Mouse (Mus musculus): ENCODE results near the gene Gpc5. TPM values are rescaled to one million over a fixed set of nuclear protein-coding genes. Genes with fewer than 3 reads are reported as not detected.

Gpc5 gene
- total and polyA plus RNA-seq, 2 experiments, result not detected

DNA sequence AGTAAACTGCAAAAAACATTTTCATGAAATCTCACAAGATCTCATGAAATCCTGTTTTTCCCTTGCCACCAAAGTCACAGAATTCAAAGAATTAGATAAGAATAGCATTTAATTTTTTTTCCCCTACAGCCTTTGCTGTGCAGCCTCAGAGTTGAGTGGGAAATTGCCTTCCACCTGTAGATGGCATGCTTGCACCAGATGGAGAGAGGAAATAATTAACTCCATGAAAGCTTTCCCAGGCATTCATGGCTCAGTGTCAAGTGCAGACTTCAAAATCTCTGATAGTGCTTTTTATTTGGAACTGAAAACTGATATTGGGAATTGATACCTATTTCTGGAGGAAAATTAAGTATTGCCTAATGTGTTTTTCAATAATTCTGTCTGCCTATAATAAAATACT is 393.1 kb downstream of the Gpc5 start:
- H3K27ac ChIP-seq (replicated peaks; ENCODE audit: insufficient read depth, low read depth, low read length), result no peak overlapping the region
- peak; percentile 15 for DNase-seq (ENCODE audit: extremely low read depth, low read depth, low spot score)
- H3K4me1 ChIP-seq (ENCODE audit: control insufficient read depth, insufficient read depth, low read length), result no peaks in the 10 kb centered on the region
- no peak overlapping the region for H3K4me3 ChIP-seq (ENCODE audit: insufficient read depth, low read depth, low read length)
- H3K9ac ChIP-seq (ENCODE audit: low read depth, low read length), result no peak overlapping the region
- H3K27me3 ChIP-seq (ENCODE audit: control insufficient read depth, insufficient read depth, low read length), result no peaks in the 10 kb centered on the region
- TF ChIP-seq CTCF (IDR thresholded peaks at IDR 0.05; ENCODE audit: low read depth, low read length) (peak; percentile 36), POLR2A (IDR thresholded peaks at IDR 0.05; ENCODE audit: extremely low read depth, insufficient read depth, low read length) (no peak)
- H3K79me2 ChIP-seq (ENCODE audit: control insufficient read depth, insufficient read depth, low read length), result no peaks in the 10 kb centered on the region
- no peaks in the 10 kb centered on the region for H3K36me3 ChIP-seq (ENCODE audit: control insufficient read depth, insufficient read depth, low read length)

DNA sequence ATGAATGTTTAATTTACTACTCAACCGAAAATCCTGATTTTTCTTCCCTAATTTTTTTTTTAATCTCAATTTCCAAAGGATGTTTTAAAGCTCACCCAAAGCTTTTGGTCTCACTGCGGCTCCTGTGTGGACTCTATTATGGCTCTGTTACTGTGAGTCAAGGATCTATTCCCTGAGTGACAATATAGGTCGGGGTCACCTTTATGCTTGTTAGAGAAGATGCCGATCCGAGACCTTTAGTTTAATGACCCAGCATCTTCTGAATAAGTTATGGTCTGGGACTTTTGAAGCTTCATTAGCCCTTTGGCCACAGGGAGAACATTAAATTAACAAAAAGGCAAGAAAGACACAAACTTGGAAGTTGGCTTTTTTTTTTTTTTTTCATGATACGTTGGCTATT is 408.8 kb downstream of the Gpc5 start:
- WGBS, result 84% methylated on average over 6 of the region's 6 CpGs

DNA sequence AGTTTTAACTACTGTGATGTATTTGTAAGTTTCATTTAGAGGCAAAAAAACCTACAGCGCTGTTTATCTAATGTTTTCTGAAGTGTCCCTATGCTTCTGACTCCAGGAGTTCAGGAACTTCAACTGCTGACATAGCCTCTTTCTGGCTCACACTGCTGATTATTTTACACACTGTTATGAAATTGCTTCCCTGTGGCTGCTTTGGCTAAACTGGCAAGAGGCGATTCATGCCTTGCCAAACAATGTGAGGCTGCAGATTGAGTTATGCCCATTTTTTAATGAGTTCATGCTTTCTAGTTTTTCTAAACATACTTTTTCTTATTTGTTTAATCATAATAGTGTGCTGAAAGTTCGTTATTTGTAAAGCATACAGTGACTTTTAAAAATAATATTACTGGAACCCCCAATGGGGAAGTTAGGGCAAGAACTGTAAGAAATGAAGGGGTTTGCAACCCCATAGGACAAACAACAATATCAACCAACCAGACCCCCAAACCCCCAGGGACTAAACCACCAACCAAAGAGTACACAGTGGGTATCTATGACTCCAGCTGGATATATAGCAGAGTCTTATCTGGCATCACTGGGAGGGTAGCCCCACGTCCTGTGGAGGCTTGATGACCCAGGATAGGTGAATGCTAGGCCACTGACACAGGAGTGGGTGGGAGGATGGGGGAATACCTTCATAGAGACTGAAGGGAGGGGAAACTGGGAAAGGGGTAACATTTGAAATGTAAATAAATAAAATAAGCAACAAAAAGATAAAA is 454.7 kb downstream of the Gpc5 start:
- Histone ChIP-seq H3K9ac (ENCODE audit: low read depth, low read length) (no peak overlapping the region), H3K27ac (replicated peaks; ENCODE audit: insufficient read depth, low read depth, low read length) (no peak overlapping the region), H3K4me3 (ENCODE audit: insufficient read depth, low read depth, low read length) (no peak overlapping the region), H3K79me2 (ENCODE audit: control insufficient read depth, insufficient read depth, low read length) (no peaks in the 10 kb centered on the region), H3K27me3 (ENCODE audit: control insufficient read depth, insufficient read depth, low read length) (no peaks in the 10 kb centered on the region), H3K4me1 (ENCODE audit: control insufficient read depth, insufficient read depth, low read length) (no peaks in the 10 kb centered on the region), H3K36me3 (ENCODE audit: control insufficient read depth, insufficient read depth, low read length) (no peaks in the 10 kb centered on the region)
- TF ChIP-seq CTCF (IDR thresholded peaks at IDR 0.05; ENCODE audit: low read depth, low read length) (no peak), POLR2A (IDR thresholded peaks at IDR 0.05; ENCODE audit: extremely low read depth, insufficient read depth, low read length) (no peak)
- DNase-seq (ENCODE audit: extremely low read depth, low read depth, low spot score), result no peak
- 62% methylated on average over 4 of the region's 4 CpGs for WGBS

More for the DNA sequence above, 408.8 kb downstream of the Gpc5 start:
- H3K9ac ChIP-seq (ENCODE audit: low read depth, low read length), result no peak overlapping the region
- H3K27me3 ChIP-seq (ENCODE audit: control insufficient read depth, insufficient read depth, low read length), result no peaks in the 10 kb centered on the region
- no peaks in the 10 kb centered on the region for H3K4me1 ChIP-seq (ENCODE audit: control insufficient read depth, insufficient read depth, low read length)
- no peak for DNase-seq (ENCODE audit: extremely low read depth, low read depth, low spot score)
- no peaks in the 10 kb centered on the region for H3K79me2 ChIP-seq (ENCODE audit: control insufficient read depth, insufficient read depth, low read length)
- H3K36me3 ChIP-seq (ENCODE audit: control insufficient read depth, insufficient read depth, low read length), result no peaks in the 10 kb centered on the region
- H3K27ac ChIP-seq (replicated peaks; ENCODE audit: insufficient read depth, low read depth, low read length), result no peak overlapping the region
- no peak overlapping the region for H3K4me3 ChIP-seq (ENCODE audit: insufficient read depth, low read depth, low read length)
- TF ChIP-seq CTCF (IDR thresholded peaks at IDR 0.05; ENCODE audit: low read depth, low read length) (no peak), POLR2A (IDR thresholded peaks at IDR 0.05; ENCODE audit: extremely low read depth, insufficient read depth, low read length) (no peak)

DNA sequence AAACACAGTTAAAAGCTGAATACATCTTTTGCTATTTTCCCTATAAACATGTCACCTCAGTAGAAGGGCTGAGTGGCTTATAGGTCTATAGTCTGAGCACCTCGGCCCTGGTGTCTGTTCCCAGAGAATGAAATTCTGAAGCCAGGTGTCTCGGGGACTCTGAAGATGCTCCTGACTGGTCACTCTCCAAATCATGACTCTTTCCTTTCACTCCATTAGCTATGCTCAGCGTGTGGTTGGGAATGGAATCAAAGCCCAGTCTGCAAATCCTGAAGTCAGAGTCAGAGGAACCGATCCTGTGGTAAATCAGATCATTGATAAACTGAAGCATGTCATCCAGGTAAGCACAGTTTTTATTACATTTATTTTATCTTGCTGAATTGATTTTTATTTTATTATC is 460.0 kb downstream of the Gpc5 start:
- 74% methylated on average over 4 of the region's 4 CpGs for WGBS
- Histone ChIP-seq H3K27me3 (ENCODE audit: control insufficient read depth, insufficient read depth, low read length) (no peaks in the 10 kb centered on the region), H3K27ac (replicated peaks; ENCODE audit: insufficient read depth, low read depth, low read length) (no peak overlapping the region), H3K79me2 (ENCODE audit: control insufficient read depth, insufficient read depth, low read length) (no peaks in the 10 kb centered on the region), H3K9ac (ENCODE audit: low read depth, low read length) (no peak overlapping the region), H3K4me1 (ENCODE audit: control insufficient read depth, insufficient read depth, low read length) (no peaks in the 10 kb centered on the region), H3K36me3 (ENCODE audit: control insufficient read depth, insufficient read depth, low read length) (no peaks in the 10 kb centered on the region), H3K4me3 (ENCODE audit: insufficient read depth, low read depth, low read length) (no peak overlapping the region)
- TF ChIP-seq POLR2A (IDR thresholded peaks at IDR 0.05; ENCODE audit: extremely low read depth, insufficient read depth, low read length), result no peak
- TF ChIP-seq CTCF (IDR thresholded peaks at IDR 0.05; ENCODE audit: low read depth, low read length), result no peak
- no peak for DNase-seq (ENCODE audit: extremely low read depth, low read depth, low spot score)

DNA sequence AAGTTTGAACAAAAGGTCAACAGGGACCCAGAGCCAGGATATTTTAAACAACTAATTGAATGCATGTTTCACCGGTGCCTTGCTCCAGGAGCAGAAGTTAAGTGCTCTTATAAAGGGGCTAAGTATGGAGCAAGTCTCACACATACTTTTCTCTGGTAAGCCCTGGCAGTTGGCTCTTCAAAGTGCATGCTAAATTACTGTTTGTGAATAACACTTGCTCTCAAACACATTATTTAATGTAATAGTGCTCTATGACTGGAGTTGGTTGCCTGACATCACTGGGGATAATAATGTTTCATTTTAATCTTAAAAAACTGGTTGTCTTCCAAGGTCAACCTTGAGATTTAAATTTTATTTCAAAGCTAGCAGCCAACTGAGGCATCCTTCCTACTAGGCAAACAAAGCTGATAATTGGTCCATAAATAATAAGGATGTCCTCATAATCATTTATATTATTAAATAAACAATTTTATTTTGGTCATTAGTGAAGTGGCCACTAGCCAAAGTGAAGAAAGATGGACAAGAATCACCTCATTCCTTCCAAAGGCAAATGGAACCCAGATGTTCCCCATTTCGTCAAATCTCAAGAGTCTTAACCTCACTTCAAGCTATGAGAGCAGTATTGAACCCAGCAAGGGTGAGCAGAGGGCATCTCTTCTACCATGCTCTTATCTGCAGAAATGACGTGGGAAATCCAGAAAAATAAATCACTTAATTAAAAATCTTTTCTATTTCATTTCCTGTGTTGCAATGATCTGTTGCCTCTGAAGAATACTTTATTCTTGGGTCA is 488.6 kb downstream of the Gpc5 start:
- Histone ChIP-seq H3K4me1 (ENCODE audit: control insufficient read depth, insufficient read depth, low read length) (no peaks in the 10 kb centered on the region), H3K27ac (replicated peaks; ENCODE audit: insufficient read depth, low read depth, low read length) (no peak overlapping the region), H3K27me3 (ENCODE audit: control insufficient read depth, insufficient read depth, low read length) (no peaks in the 10 kb centered on the region), H3K79me2 (ENCODE audit: control insufficient read depth, insufficient read depth, low read length) (no peaks in the 10 kb centered on the region), H3K4me3 (ENCODE audit: insufficient read depth, low read depth, low read length) (no peak overlapping the region), H3K9ac (ENCODE audit: low read depth, low read length) (no peak overlapping the region), H3K36me3 (ENCODE audit: control insufficient read depth, insufficient read depth, low read length) (no peaks in the 10 kb centered on the region)
- peak; percentile 26 for DNase-seq (ENCODE audit: extremely low read depth, low read depth, low spot score)
- WGBS, result 60% methylated on average over 3 of the region's 3 CpGs
- no peak for TF ChIP-seq CTCF (IDR thresholded peaks at IDR 0.05; ENCODE audit: low read depth, low read length)
- TF ChIP-seq POLR2A (IDR thresholded peaks at IDR 0.05; ENCODE audit: extremely low read depth, insufficient read depth, low read length), result no peak

DNA sequence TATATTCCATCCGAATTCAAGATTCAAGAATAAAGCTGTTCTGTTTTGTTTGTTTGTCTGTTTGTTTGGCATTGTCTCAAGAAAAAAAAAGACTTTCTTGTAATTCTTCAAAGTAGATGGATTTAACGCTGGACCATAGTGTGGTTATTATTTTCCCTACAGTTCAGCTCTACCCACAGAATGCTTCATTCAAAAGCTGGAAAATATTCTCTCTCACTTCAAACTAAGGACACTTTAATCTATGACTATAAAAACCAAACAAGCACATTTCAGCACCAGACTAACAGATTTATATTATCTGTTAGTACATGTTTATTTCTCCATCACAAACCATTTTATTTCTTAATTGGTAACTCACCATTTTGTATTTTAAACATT is 489.2 kb downstream of the Gpc5 start:
- 68% methylated on average over 2 of the region's 2 CpGs for WGBS
- Histone ChIP-seq H3K4me1 (ENCODE audit: control insufficient read depth, insufficient read depth, low read length) (no peaks in the 10 kb centered on the region), H3K79me2 (ENCODE audit: control insufficient read depth, insufficient read depth, low read length) (no peaks in the 10 kb centered on the region), H3K36me3 (ENCODE audit: control insufficient read depth, insufficient read depth, low read length) (no peaks in the 10 kb centered on the region), H3K27ac (replicated peaks; ENCODE audit: insufficient read depth, low read depth, low read length) (no peak overlapping the region), H3K27me3 (ENCODE audit: control insufficient read depth, insufficient read depth, low read length) (no peaks in the 10 kb centered on the region), H3K4me3 (ENCODE audit: insufficient read depth, low read depth, low read length) (no peak overlapping the region), H3K9ac (ENCODE audit: low read depth, low read length) (no peak overlapping the region)
- no peak for TF ChIP-seq POLR2A (IDR thresholded peaks at IDR 0.05; ENCODE audit: extremely low read depth, insufficient read depth, low read length)
- TF ChIP-seq CTCF (IDR thresholded peaks at IDR 0.05; ENCODE audit: low read depth, low read length), result no peak
- no peak for DNase-seq (ENCODE audit: extremely low read depth, low read depth, low spot score)
